ENCODE assay signal across 19 mouse cellular contexts in genomic region chr1:133779043-133779442, GRCm38 (mm10). TPM values are rescaled to one million over a fixed set of nuclear protein-coding genes. Genes with fewer than 3 reads are reported as not detected.
DNase-seq lines count a peak whose midpoint lies in the region; ATAC-seq lines count a peak whose summit lies in the region.
"Had no signal": no experiment of that assay in that cellular context is flagged by ENCODE, and none has a peak within 500 bp of the region (broad histone marks: within the 10 kb centered on the region; RNA-seq: fewer than 3 reads in every experiment).

No protein-coding gene starts in this region.

- no peak for ATAC-seq in midbrain, embryonic 11.5 days (ENCODE audit: low FRiP score)
- no peak for ATAC-seq in midbrain, embryonic 14.5 days (ENCODE audit: low FRiP score, low TSS enrichment)
- ATAC-seq: CD4-positive, CD25-positive, alpha-beta regulatory T cell, adult 4 months; forebrain, embryonic 15.5 days; hindbrain, postnatal 0 days; midbrain, embryonic 16.5 days had no signal

- H3K4me3 ChIP-seq in midbrain, embryonic 11.5 days (ENCODE audit: low read depth, low read length), result no peak overlapping the region
- no peak overlapping the region for H3K4me3 ChIP-seq in midbrain, embryonic 14.5 days (replicated peaks; ENCODE audit: low read depth, low read length)
- H3K4me3 ChIP-seq: embryonic facial prominence, embryonic 15.5 days; forebrain, embryonic 15.5 days; gastrocnemius, adult 2 months; liver, embryonic 13.5 days; neural tube, embryonic 12.5 days had no signal

- no peaks in the 10 kb centered on the region for H3K27me3 ChIP-seq in midbrain, embryonic 11.5 days (ENCODE audit: control insufficient read depth, insufficient read depth, low read length)
- H3K27me3 ChIP-seq in midbrain, embryonic 14.5 days (ENCODE audit: control insufficient read depth, insufficient read depth, low read length), result no peaks in the 10 kb centered on the region
- H3K27me3 ChIP-seq: embryonic facial prominence, embryonic 15.5 days; forebrain, embryonic 15.5 days; liver, embryonic 13.5 days; neural tube, embryonic 12.5 days had no signal

- no peaks in the 10 kb centered on the region for H3K36me3 ChIP-seq in midbrain, embryonic 11.5 days (ENCODE audit: control insufficient read depth, insufficient read depth, low read length)
- H3K36me3 ChIP-seq in midbrain, embryonic 14.5 days (ENCODE audit: control insufficient read depth, insufficient read depth, low read length), result no peaks in the 10 kb centered on the region
- H3K36me3 ChIP-seq: embryonic facial prominence, embryonic 15.5 days; forebrain, embryonic 15.5 days; neural tube, embryonic 12.5 days had no signal

- no peak overlapping the region for H3K4me2 ChIP-seq in midbrain, embryonic 11.5 days
- no peak overlapping the region for H3K4me2 ChIP-seq in midbrain, embryonic 14.5 days (ENCODE audit: low read length)
- H3K4me2 ChIP-seq: embryonic facial prominence, embryonic 15.5 days; forebrain, embryonic 15.5 days; liver, embryonic 13.5 days; neural tube, embryonic 12.5 days had no signal

- H3K27ac ChIP-seq in midbrain, embryonic 11.5 days (ENCODE audit: low read depth, low read length), result no peak overlapping the region
- no peak overlapping the region for H3K27ac ChIP-seq in midbrain, embryonic 14.5 days (replicated peaks; ENCODE audit: low read depth, low read length)
- H3K27ac ChIP-seq: embryonic facial prominence, embryonic 15.5 days; forebrain, embryonic 15.5 days; gastrocnemius, adult 2 months; hindbrain, postnatal 0 days; liver, embryonic 13.5 days; neural tube, embryonic 12.5 days had no signal

- peak; percentile 26 to 40 for DNase-seq in cerebellum, postnatal 14 days
- no peak for DNase-seq in cerebellum, adult 9-10 months
- DNase-seq in midbrain, embryonic 11.5 days (ENCODE audit: low spot score, missing footprints), result peak; percentile 47
- no peak for DNase-seq in midbrain, embryonic 14.5 days
- DNase-seq in fibroblast of lung, adult 2 months (ENCODE audit: low read depth), result peak; percentile 89
- no peak for DNase-seq in spleen, postnatal 4 days (ENCODE audit: low spot score in 2 of 2)
- DNase-seq in frontal cortex, postnatal 14 days (ENCODE audit: low spot score in 2 of 2), result no peak
- DNase-seq: adrenal gland, adult 2 months; gastrocnemius, adult 2 months; heart, postnatal 14 days; liver, embryonic 13.5 days; lung, postnatal 14 days; thymus, postnatal 36 days had no signal

- H3K9me3 ChIP-seq in midbrain, embryonic 11.5 days (ENCODE audit: control insufficient read depth, low read length), result no peaks in the 10 kb centered on the region
- H3K9me3 ChIP-seq in midbrain, embryonic 14.5 days (ENCODE audit: control insufficient read depth, low read length), result no peaks in the 10 kb centered on the region
- H3K9me3 ChIP-seq: embryonic facial prominence, embryonic 15.5 days; forebrain, embryonic 15.5 days; liver, embryonic 13.5 days; neural tube, embryonic 12.5 days had no signal

- 89% methylated on average over 1 of the region's 1 CpGs for WGBS in midbrain, embryonic 11.5 days
- 93% methylated on average over 1 of the region's 1 CpGs for WGBS in midbrain, embryonic 14.5 days

- H3K4me1 ChIP-seq in midbrain, embryonic 11.5 days (ENCODE audit: control insufficient read depth, insufficient read depth, low read length), result no peaks in the 10 kb centered on the region
- H3K4me1 ChIP-seq in midbrain, embryonic 14.5 days (ENCODE audit: control insufficient read depth, insufficient read depth, low read length), result no peaks in the 10 kb centered on the region
- H3K4me1 ChIP-seq: forebrain, embryonic 15.5 days; neural tube, embryonic 12.5 days had no signal

- no peak overlapping the region for H3K9ac ChIP-seq in midbrain, embryonic 11.5 days (ENCODE audit: low read length)
- no peak overlapping the region for H3K9ac ChIP-seq in midbrain, embryonic 14.5 days (replicated peaks; ENCODE audit: low read length)
- H3K9ac ChIP-seq: embryonic facial prominence, embryonic 15.5 days; forebrain, embryonic 15.5 days; liver, embryonic 13.5 days; neural tube, embryonic 12.5 days had no signal

RNA-seq across cellular contexts. Expression of gene Atp2b4, which starts 21.8 kb away (rescaled TPM):
- 7.6 and 8.3 TPM in 2 replicates for polyA plus RNA-seq in midbrain, embryonic 11.5 days (2014; fragmentation: Nextera tagmentation; extraction: Ambion mirVana)
- 14.1 and 15.6 TPM in 2 replicates for polyA plus RNA-seq in midbrain, embryonic 14.5 days (2014; fragmentation: Nextera tagmentation; extraction: Ambion mirVana)

Comparison
In these comparisons a context has a peak if more than half of its experiments do, and no peak if none do; other contexts are left out.
1. DNase-seq: peak in cerebellum, postnatal 14 days (2 of 2), midbrain, embryonic 11.5 days (single experiment) and fibroblast of lung, adult 2 months (single experiment); none in cerebellum, adult 9-10 months (single experiment), midbrain, embryonic 14.5 days (single experiment), spleen, postnatal 4 days (0 of 2) and frontal cortex, postnatal 14 days (0 of 2).